Comparison of ENCODE assay signal across 27 mouse cellular contexts in the genomic region with DNA sequence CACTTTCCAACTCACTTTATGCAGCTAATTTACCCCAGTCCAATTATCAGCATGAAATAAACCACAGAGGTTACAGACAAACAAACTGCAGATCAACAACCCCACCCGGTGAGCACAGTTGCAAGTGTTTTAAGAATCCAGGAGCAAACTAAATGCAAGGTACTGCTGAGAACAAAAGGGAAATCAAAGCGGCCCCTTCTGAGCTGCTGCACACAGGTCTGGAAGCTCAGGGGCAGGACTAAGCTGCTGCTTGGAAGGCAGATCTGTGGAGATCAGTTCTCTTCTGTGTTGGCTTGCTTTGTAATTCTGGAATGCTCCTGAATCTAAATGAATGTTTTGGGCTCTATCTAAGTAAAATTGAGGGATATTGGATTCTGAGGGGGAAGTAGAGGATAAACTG. TPM values are rescaled to one million over a fixed set of nuclear protein-coding genes. Genes with fewer than 3 reads are reported as not detected.
DNase-seq lines count a peak whose midpoint lies in the region; ATAC-seq lines count a peak whose summit lies in the region.
"Had no signal": no experiment of that assay in that cellular context is flagged by ENCODE, and none has a peak within 500 bp of the region (broad histone marks: within the 10 kb centered on the region; RNA-seq: fewer than 3 reads in every experiment).

No protein-coding gene starts in this region.

- peak; percentile 22 for DNase-seq in embryonic facial prominence, embryonic 14.5 days (ENCODE audit: low spot score)
- no peak for DNase-seq in embryonic facial prominence, embryonic 10.5 days (ENCODE audit: low spot score)
- DNase-seq in midbrain, embryonic 14.5 days = peak; percentile 11
- no peak for DNase-seq in midbrain, embryonic 11.5 days (ENCODE audit: low spot score, missing footprints)
- peak; percentile 69 for DNase-seq in ZHBTc4 (ENCODE audit: low read depth, low spot score)
- DNase-seq in left cerebral cortex, postnatal 4 days = no peak
- DNase-seq: adrenal gland, adult 8-10 months; adrenal gland, postnatal 25 days; cerebellum, adult 18-20 months; cerebellum, adult 9-10 months; cerebellum, postnatal 14 days; gastrocnemius, adult 2 months; gastrocnemius, postnatal 14 days; heart, adult 11 months had no signal

- H3K27ac ChIP-seq in embryonic facial prominence, embryonic 14.5 days (replicated peaks; ENCODE audit: low read depth, low read length) = no peak overlapping the region
- no peak overlapping the region for H3K27ac ChIP-seq in embryonic facial prominence, embryonic 10.5 days (replicated peaks)
- H3K27ac ChIP-seq in midbrain, embryonic 14.5 days (replicated peaks; ENCODE audit: low read depth, low read length) = no peak overlapping the region
- H3K27ac ChIP-seq in midbrain, embryonic 11.5 days (ENCODE audit: low read depth, low read length) = no peak overlapping the region
- H3K27ac ChIP-seq: embryonic facial prominence, embryonic 12.5 days; forebrain, embryonic 13.5 days; gastrocnemius, adult 2 months; hindbrain, embryonic 10.5 days; hindbrain, embryonic 13.5 days; hindbrain, postnatal 0 days had no signal

- intact Hi-C loops in left cerebral cortex, postnatal 4 days (cut with DNase I) = no loop called here

- no peaks in the 10 kb centered on the region for H3K27me3 ChIP-seq in embryonic facial prominence, embryonic 14.5 days (replicated peaks; ENCODE audit: control insufficient read depth, insufficient read depth, low read length)
- H3K27me3 ChIP-seq in embryonic facial prominence, embryonic 10.5 days (replicated peaks; ENCODE audit: low read depth, poor library complexity, severe bottlenecking) = no peaks in the 10 kb centered on the region
- H3K27me3 ChIP-seq in midbrain, embryonic 14.5 days (ENCODE audit: control insufficient read depth, insufficient read depth, low read length) = no peaks in the 10 kb centered on the region
- H3K27me3 ChIP-seq in midbrain, embryonic 11.5 days (ENCODE audit: control insufficient read depth, insufficient read depth, low read length) = no peaks in the 10 kb centered on the region
- H3K27me3 ChIP-seq: embryonic facial prominence, embryonic 12.5 days; forebrain, embryonic 13.5 days; hindbrain, embryonic 13.5 days; Patski had no signal

- H3K9ac ChIP-seq in embryonic facial prominence, embryonic 14.5 days (ENCODE audit: low read depth, low read length) = no peak overlapping the region
- H3K9ac ChIP-seq in midbrain, embryonic 14.5 days (replicated peaks; ENCODE audit: low read length) = no peak overlapping the region
- no peak overlapping the region for H3K9ac ChIP-seq in midbrain, embryonic 11.5 days (ENCODE audit: low read length)
- H3K9ac ChIP-seq: embryonic facial prominence, embryonic 12.5 days; forebrain, embryonic 13.5 days; hindbrain, embryonic 13.5 days had no signal

- no peak overlapping the region for H3K4me2 ChIP-seq in embryonic facial prominence, embryonic 14.5 days (ENCODE audit: low read depth, low read length)
- H3K4me2 ChIP-seq in midbrain, embryonic 14.5 days (ENCODE audit: low read length) = no peak overlapping the region
- no peak overlapping the region for H3K4me2 ChIP-seq in midbrain, embryonic 11.5 days
- H3K4me2 ChIP-seq: embryonic facial prominence, embryonic 12.5 days; forebrain, embryonic 13.5 days; heart, embryonic 11.5 days; hindbrain, embryonic 13.5 days had no signal

- no peaks in the 10 kb centered on the region for H3K4me1 ChIP-seq in embryonic facial prominence, embryonic 14.5 days (ENCODE audit: control insufficient read depth, insufficient read depth, low read length)
- peaks cover 5% of the 10 kb centered on the region; the same call in 1 of the 2 replicates for H3K4me1 ChIP-seq in embryonic facial prominence, embryonic 10.5 days
- H3K4me1 ChIP-seq in midbrain, embryonic 14.5 days (ENCODE audit: control insufficient read depth, insufficient read depth, low read length) = no peaks in the 10 kb centered on the region
- no peaks in the 10 kb centered on the region for H3K4me1 ChIP-seq in midbrain, embryonic 11.5 days (ENCODE audit: control insufficient read depth, insufficient read depth, low read length)
- H3K4me1 ChIP-seq: forebrain, embryonic 13.5 days; hindbrain, embryonic 13.5 days had no signal

- no peaks in the 10 kb centered on the region for H3K9me3 ChIP-seq in embryonic facial prominence, embryonic 14.5 days (ENCODE audit: control insufficient read depth, low read length)
- H3K9me3 ChIP-seq in embryonic facial prominence, embryonic 10.5 days = no peaks in the 10 kb centered on the region
- no peaks in the 10 kb centered on the region for H3K9me3 ChIP-seq in midbrain, embryonic 14.5 days (ENCODE audit: control insufficient read depth, low read length)
- no peaks in the 10 kb centered on the region for H3K9me3 ChIP-seq in midbrain, embryonic 11.5 days (ENCODE audit: control insufficient read depth, low read length)
- H3K9me3 ChIP-seq: embryonic facial prominence, embryonic 12.5 days; forebrain, embryonic 13.5 days; G1E; hindbrain, embryonic 10.5 days; hindbrain, embryonic 13.5 days had no signal

- H3K4me3 ChIP-seq in embryonic facial prominence, embryonic 14.5 days (ENCODE audit: low read depth, low read length) = no peak overlapping the region
- H3K4me3 ChIP-seq in embryonic facial prominence, embryonic 10.5 days = no peak overlapping the region
- H3K4me3 ChIP-seq in midbrain, embryonic 14.5 days (replicated peaks; ENCODE audit: low read depth, low read length) = no peak overlapping the region
- no peak overlapping the region for H3K4me3 ChIP-seq in midbrain, embryonic 11.5 days (ENCODE audit: low read depth, low read length)
- H3K4me3 ChIP-seq: embryonic facial prominence, embryonic 12.5 days; erythroblast, embryonic 14.5 days; forebrain, embryonic 13.5 days; gastrocnemius, adult 2 months; hindbrain, embryonic 10.5 days; hindbrain, embryonic 13.5 days had no signal

- no peaks in the 10 kb centered on the region for H3K36me3 ChIP-seq in embryonic facial prominence, embryonic 14.5 days (ENCODE audit: control insufficient read depth, insufficient read depth, low read length)
- H3K36me3 ChIP-seq in embryonic facial prominence, embryonic 10.5 days (replicated peaks) = no peaks in the 10 kb centered on the region
- no peaks in the 10 kb centered on the region for H3K36me3 ChIP-seq in midbrain, embryonic 14.5 days (ENCODE audit: control insufficient read depth, insufficient read depth, low read length)
- H3K36me3 ChIP-seq in midbrain, embryonic 11.5 days (ENCODE audit: control insufficient read depth, insufficient read depth, low read length) = no peaks in the 10 kb centered on the region
- H3K36me3 ChIP-seq: embryonic facial prominence, embryonic 12.5 days; G1E; hindbrain, embryonic 10.5 days; hindbrain, embryonic 13.5 days had no signal

- ATAC-seq in embryonic facial prominence, embryonic 14.5 days (ENCODE audit: low read depth) = no peak
- no peak for ATAC-seq in midbrain, embryonic 14.5 days (ENCODE audit: low FRiP score, low TSS enrichment)
- ATAC-seq in midbrain, embryonic 11.5 days (ENCODE audit: low FRiP score) = no peak
- ATAC-seq: activated CD4-positive, CD25-positive, alpha-beta regulatory T cell, adult 4 months; forebrain, embryonic 13.5 days; forebrain, embryonic 16.5 days; hindbrain, postnatal 0 days; inflammation-experienced regulatory T-cells, adult 6 months; intestine, embryonic 16.5 days; Patski had no signal

- WGBS in embryonic facial prominence, embryonic 14.5 days = 7% methylated on average over 2 of the region's 2 CpGs
- 11% methylated on average over 2 of the region's 2 CpGs for WGBS in embryonic facial prominence, embryonic 10.5 days
- WGBS in midbrain, embryonic 14.5 days = 10% methylated on average over 2 of the region's 2 CpGs
- WGBS in midbrain, embryonic 11.5 days = 10% methylated on average over 2 of the region's 2 CpGs

RNA-seq across cellular contexts. Expression of gene Adgrg6, which starts 25.2 kb away (rescaled TPM):
- 13.0 and 15.7 TPM in 2 replicates for polyA plus RNA-seq in embryonic facial prominence, embryonic 14.5 days (2014; fragmentation: Nextera tagmentation; extraction: Ambion mirVana)
- 0.53 and 0.79 TPM in 2 replicates for polyA plus RNA-seq in embryonic facial prominence, embryonic 10.5 days (2016; fragmentation: Nextera tagmentation; extraction: Ambion mirVana)
- 1.3 and 2.0 TPM in 2 replicates for polyA plus RNA-seq in midbrain, embryonic 14.5 days (2014; fragmentation: Nextera tagmentation; extraction: Ambion mirVana)
- 1.2 and 1.9 TPM in 2 replicates for polyA plus RNA-seq in midbrain, embryonic 11.5 days (2014; fragmentation: Nextera tagmentation; extraction: Ambion mirVana)
- total RNA-seq in left cerebral cortex, postnatal 4 days (2021) = 1 to 10 TPM; 3.6 to 4.5 TPM
- polyA plus RNA-seq: activated CD4-positive, CD25-positive, alpha-beta regulatory T cell, adult 4 months; G1E had no signal

Comparison
In these comparisons a context has a peak if more than half of its experiments do, and no peak if none do; other contexts are left out.
1. DNase-seq: peak in embryonic facial prominence, embryonic 14.5 days (single experiment), midbrain, embryonic 14.5 days (single experiment) and ZHBTc4 (single experiment); none in embryonic facial prominence, embryonic 10.5 days (single experiment), midbrain, embryonic 11.5 days (single experiment) and left cerebral cortex, postnatal 4 days (single experiment).